Mouse (Mus musculus) liver, embryonic 16.5 days (tissue): ENCODE data around the gene Wwc1. TPM values are rescaled to one million over a fixed set of nuclear protein-coding genes. Genes with fewer than 3 reads are reported as not detected.

Experiments used
- ATAC-seq: fragments of 200-750 bp; cut with Nextera tagmentation; 2 replicates; pipeline ENCODE4 v1.8.0; 2017; ENCODE audit warnings: low read depth, mild to moderate bottlenecking, moderate number of reproducible peaks, moderate library complexity
- H3K27ac ChIP-seq: fragments of 300-500 bp; sonication (generic); 2 replicates; pipeline ENCODE4 v1.5.1; 2014; ENCODE audit warnings: mild to moderate bottlenecking, low read length
- H3K27me3 ChIP-seq: fragments of 300-500 bp; sonication (generic); 2 replicates; pipeline ENCODE4 v1.6.1; 2014; ENCODE audit warnings: low read depth, low read length, mixed read lengths; ENCODE audit not compliant: control insufficient read depth, insufficient read depth
- H3K36me3 ChIP-seq: fragments of 300-500 bp; sonication (generic); 2 replicates; pipeline ENCODE4 v1.6.1; 2014; ENCODE audit warnings: mild to moderate bottlenecking; ENCODE audit not compliant: control insufficient read depth, insufficient read depth
- H3K4me1 ChIP-seq: fragments of 300-500 bp; sonication (generic); 2 replicates; pipeline ENCODE4 v1.6.1; 2014; ENCODE audit warnings: low read depth, low read length, mixed read lengths; ENCODE audit not compliant: control insufficient read depth
- H3K4me2 ChIP-seq: fragments of 300-500 bp; sonication (generic); 2 replicates; pipeline ENCODE4 v1.6.1; 2014; ENCODE audit warnings: low read depth, low read length, mixed read lengths
- H3K4me3 ChIP-seq: fragments of 300-500 bp; sonication (generic); 2 replicates; pipeline ENCODE4 v1.5.1; 2014; ENCODE audit warnings: low read depth, mild to moderate bottlenecking, low read length
- H3K9ac ChIP-seq: fragments of 300-500 bp; sonication (generic); 2 replicates; pipeline ENCODE4 v1.6.1; 2014; ENCODE audit warnings: low read depth, low read length
- H3K9me3 ChIP-seq: fragments of 300-500 bp; sonication (generic); replicated peaks from 2 replicates; pipeline ENCODE4 v1.6.1; 2016; ENCODE audit warnings: low read length; ENCODE audit not compliant: control insufficient read depth
- WGBS: fragments of 180-500 bp; shearing (Covaris S2); extraction: QIAGEN DNeasy Blood & Tissue Kit; methylation state at CpG from one replicate; pipeline ENCODE4 v1.1.7; 2014; ENCODE audit not compliant: insufficient replicate concordance; 5-methylcytosine and 5-hydroxymethylcytosine counted together
- polyA plus RNA-seq: library from polyadenylated mRNA; unstranded; fragments of >200 nt; fragmentation: Nextera tagmentation; extraction: Ambion mirVana; gene quantifications from 2 replicates; pipeline ENCODE4 v1.2.1, GENCODE M21; 2015

Gene Wwc1
- polyA plus RNA-seq, 1 experiment from 2014 or later: 1.1 TPM

- 36% methylated on average over 6 of the region's 6 CpGs for WGBS
- no peak overlapping the region for H3K4me2 ChIP-seq
- H3K9ac ChIP-seq: no peak overlapping the region
- no peak overlapping the region for H3K27ac ChIP-seq
- H3K4me3 ChIP-seq: no peak overlapping the region
- no peaks in the 10 kb centered on the region for H3K9me3 ChIP-seq
- H3K27me3 ChIP-seq: no peaks in the 10 kb centered on the region
- no peaks in the 10 kb centered on the region for H3K36me3 ChIP-seq
- no peaks in the 10 kb centered on the region for H3K4me1 ChIP-seq
- ATAC-seq: no peak
Observed at GRCm38 (mm10) chr11:35948457-35948881, 31.9 kb downstream of the Wwc1 start.

GRCm38 (mm10) chr11:35947944-35948343, 32.4 kb downstream of the Wwc1 start:
- Histone ChIP-seq H3K36me3 (no peaks in the 10 kb centered on the region), H3K4me2 (no peak overlapping the region), H3K4me1 (no peaks in the 10 kb centered on the region), H3K4me3 (no peak overlapping the region), H3K9ac (no peak overlapping the region), H3K27ac (no peak overlapping the region), H3K9me3 (no peaks in the 10 kb centered on the region), H3K27me3 (no peaks in the 10 kb centered on the region)
- 20% methylated on average over 9 of the region's 9 CpGs for whole genome bisulfite sequencing
- no peak for ATAC-seq

- Histone ChIP-seq H3K27me3 (no peaks in the 10 kb centered on the region), H3K4me3 (no peak overlapping the region), H3K9ac (no peak overlapping the region), H3K4me1 (no peaks in the 10 kb centered on the region), H3K9me3 (no peaks in the 10 kb centered on the region), H3K4me2 (no peak overlapping the region), H3K27ac (no peak overlapping the region), H3K36me3 (no peaks in the 10 kb centered on the region)
- 30% methylated on average over 6 of the region's 6 CpGs for WGBS
- ATAC-seq: no peak
Observed at GRCm38 (mm10) chr11:35945187-35945586, 35.1 kb downstream of the Wwc1 start.

GRCm38 (mm10) chr11:35941641-35942040, 38.7 kb downstream of the Wwc1 start:
- no peak overlapping the region for H3K4me3 ChIP-seq
- no peak overlapping the region for H3K27ac ChIP-seq
- H3K27me3 ChIP-seq: no peaks in the 10 kb centered on the region
- no peak overlapping the region for H3K9ac ChIP-seq
- no peaks in the 10 kb centered on the region for H3K36me3 ChIP-seq
- H3K4me2 ChIP-seq: no peak overlapping the region
- 39% methylated on average over 3 of the region's 3 CpGs for WGBS
- no peaks in the 10 kb centered on the region for H3K9me3 ChIP-seq
- no peaks in the 10 kb centered on the region for H3K4me1 ChIP-seq
- no peak for ATAC-seq

- no peak overlapping the region for H3K4me2 ChIP-seq
- H3K36me3 ChIP-seq: no peaks in the 10 kb centered on the region
- H3K9ac ChIP-seq: no peak overlapping the region
- no peaks in the 10 kb centered on the region for H3K9me3 ChIP-seq
- H3K27ac ChIP-seq: no peak overlapping the region
- WGBS: 57% methylated on average over 5 of the region's 5 CpGs
- no peaks in the 10 kb centered on the region for H3K27me3 ChIP-seq
- no peak for ATAC-seq
- no peaks in the 10 kb centered on the region for H3K4me1 ChIP-seq
- no peak overlapping the region for H3K4me3 ChIP-seq
Observed at GRCm38 (mm10) chr11:35941064-35941463, 39.3 kb downstream of the Wwc1 start.

- no peak overlapping the region for H3K27ac ChIP-seq
- no peak for ATAC-seq
- no peaks in the 10 kb centered on the region for H3K4me1 ChIP-seq
- no peak overlapping the region for H3K4me3 ChIP-seq
- no peaks in the 10 kb centered on the region for H3K36me3 ChIP-seq
- no peak overlapping the region for H3K4me2 ChIP-seq
- no peaks in the 10 kb centered on the region for H3K9me3 ChIP-seq
- 43% methylated on average over 6 of the region's 6 CpGs for WGBS
- no peaks in the 10 kb centered on the region for H3K27me3 ChIP-seq
- H3K9ac ChIP-seq: no peak overlapping the region
Observed at GRCm38 (mm10) chr11:35938790-35939385, 41.4 kb downstream of the Wwc1 start.

GRCm38 (mm10) chr11:35935645-35936044, 44.7 kb downstream of the Wwc1 start:
- Histone ChIP-seq H3K4me2 (no peak overlapping the region), H3K9me3 (no peaks in the 10 kb centered on the region), H3K27ac (no peak overlapping the region), H3K36me3 (no peaks in the 10 kb centered on the region), H3K4me3 (no peak overlapping the region), H3K4me1 (no peaks in the 10 kb centered on the region), H3K9ac (no peak overlapping the region), H3K27me3 (no peaks in the 10 kb centered on the region)
- no peak for ATAC-seq
- 37% methylated on average over 3 of the region's 3 CpGs for WGBS

GRCm38 (mm10) chr11:35935133-35935532, 45.2 kb downstream of the Wwc1 start:
- Histone ChIP-seq H3K27me3 (no peaks in the 10 kb centered on the region), H3K36me3 (no peaks in the 10 kb centered on the region), H3K9ac (no peak overlapping the region), H3K4me1 (no peaks in the 10 kb centered on the region), H3K9me3 (no peaks in the 10 kb centered on the region), H3K4me2 (no peak overlapping the region), H3K27ac (no peak overlapping the region), H3K4me3 (no peak overlapping the region)
- 56% methylated on average over 1 of the region's 1 CpGs for whole genome bisulfite sequencing
- ATAC-seq: no peak

GRCm38 (mm10) chr11:35933402-35934085, 46.8 kb downstream of the Wwc1 start:
- H3K4me1 ChIP-seq: no peaks in the 10 kb centered on the region
- no peaks in the 10 kb centered on the region for H3K36me3 ChIP-seq
- no peaks in the 10 kb centered on the region for H3K9me3 ChIP-seq
- H3K27ac ChIP-seq: no peak overlapping the region
- H3K9ac ChIP-seq: no peak overlapping the region
- no peak for ATAC-seq
- H3K4me3 ChIP-seq: no peak overlapping the region
- no peaks in the 10 kb centered on the region for H3K27me3 ChIP-seq
- no peak overlapping the region for H3K4me2 ChIP-seq
- WGBS: 32% methylated on average over 14 of the region's 14 CpGs
